Mouse (Mus musculus): ENCODE data around the gene Dennd4a. TPM values are rescaled to one million over a fixed set of nuclear protein-coding genes. Genes with fewer than 3 reads are reported as not detected.

Gene Dennd4a
- polyA plus RNA-seq, 1 experiment from 2014 or later = 5.2 TPM

- 53% methylated on average over 4 of the region's 4 CpGs for WGBS
- Histone ChIP-seq H3K27ac (ENCODE audit: low read length) (no peak overlapping the region), H3K4me3 (ENCODE audit: low read length) (no peak overlapping the region), H3K4me2 (replicated peaks; ENCODE audit: low read depth, low read length) (no peak overlapping the region), H3K27me3 (ENCODE audit: insufficient read depth, low read length) (no peaks in the 10 kb centered on the region; the same call in 1 of the 2 replicates), H3K36me3 (ENCODE audit: insufficient read depth, low read length) (no peaks in the 10 kb centered on the region), H3K4me1 (ENCODE audit: insufficient read depth, low read length) (peaks cover 6% of the 10 kb centered on the region; the same call in 1 of the 2 replicates), H3K9ac (replicated peaks; ENCODE audit: low read length) (no peak overlapping the region), H3K9me3 (ENCODE audit: low read length) (peaks cover 7% of the 10 kb centered on the region; the same call in 1 of the 2 replicates)
- no peak for ATAC-seq (ENCODE audit: low FRiP score, low TSS enrichment)
These were observed 37.2 kb upstream of the Dennd4a start for GRCm38 (mm10) chr9:64773936-64774335.

- Histone ChIP-seq H3K36me3 (ENCODE audit: insufficient read depth, low read length) (no peaks in the 10 kb centered on the region), H3K27me3 (ENCODE audit: insufficient read depth, low read length) (no peaks in the 10 kb centered on the region; the same call in 1 of the 2 replicates), H3K4me3 (ENCODE audit: low read length) (no peak overlapping the region), H3K4me2 (replicated peaks; ENCODE audit: low read depth, low read length) (no peak overlapping the region), H3K9me3 (ENCODE audit: low read length) (peaks cover 7% of the 10 kb centered on the region; the same call in 1 of the 2 replicates), H3K27ac (ENCODE audit: low read length) (no peak overlapping the region), H3K9ac (replicated peaks; ENCODE audit: low read length) (0 out of 2 replicates have a peak overlapping the region, but pooled peaks have one; percentile 6), H3K4me1 (ENCODE audit: insufficient read depth, low read length) (peaks cover 6% of the 10 kb centered on the region; the same call in 1 of the 2 replicates)
- 32% methylated on average over 5 of the region's 5 CpGs for WGBS
- ATAC-seq (ENCODE audit: low FRiP score, low TSS enrichment) = no peak
These were observed 36.7 kb upstream of the Dennd4a start for GRCm38 (mm10) chr9:64774411-64774811.

GRCm38 (mm10) chr9:64774883-64775282 lies 36.3 kb upstream of the Dennd4a start:
- peaks cover 7% of the 10 kb centered on the region; the same call in 1 of the 2 replicates for H3K9me3 ChIP-seq (ENCODE audit: low read length)
- H3K4me1 ChIP-seq (ENCODE audit: insufficient read depth, low read length) = peaks cover 6% of the 10 kb centered on the region; the same call in 1 of the 2 replicates
- H3K4me3 ChIP-seq (ENCODE audit: low read length) = no peak overlapping the region
- no peak for ATAC-seq (ENCODE audit: low FRiP score, low TSS enrichment)
- no peak overlapping the region for H3K4me2 ChIP-seq (replicated peaks; ENCODE audit: low read depth, low read length)
- H3K36me3 ChIP-seq (ENCODE audit: insufficient read depth, low read length) = no peaks in the 10 kb centered on the region
- H3K27ac ChIP-seq (ENCODE audit: low read length) = no peak overlapping the region
- WGBS = 98% methylated on average over 2 of the region's 2 CpGs
- H3K27me3 ChIP-seq (ENCODE audit: insufficient read depth, low read length) = no peaks in the 10 kb centered on the region; the same call in 1 of the 2 replicates
- H3K9ac ChIP-seq (replicated peaks; ENCODE audit: low read length) = no peak overlapping the region

GRCm38 (mm10) chr9:64775491-64775890 lies 35.6 kb upstream of the Dennd4a start:
- peaks cover 6% of the 10 kb centered on the region; the same call in 1 of the 2 replicates for H3K4me1 ChIP-seq (ENCODE audit: insufficient read depth, low read length)

GRCm38 (mm10) chr9:64777441-64777987 lies 33.6 kb upstream of the Dennd4a start:
- Histone ChIP-seq H3K27me3 (ENCODE audit: insufficient read depth, low read length) (no peaks in the 10 kb centered on the region), H3K4me3 (ENCODE audit: low read length) (no peak overlapping the region), H3K9me3 (ENCODE audit: low read length) (no peaks in the 10 kb centered on the region), H3K27ac (ENCODE audit: low read length) (no peak overlapping the region), H3K36me3 (ENCODE audit: insufficient read depth, low read length) (no peaks in the 10 kb centered on the region), H3K4me1 (ENCODE audit: insufficient read depth, low read length) (peaks cover 6% of the 10 kb centered on the region; the same call in 1 of the 2 replicates), H3K4me2 (replicated peaks; ENCODE audit: low read depth, low read length) (no peak overlapping the region), H3K9ac (replicated peaks; ENCODE audit: low read length) (no peak overlapping the region)
- WGBS = 83% methylated on average over 4 of the region's 4 CpGs
- no peak for ATAC-seq (ENCODE audit: low FRiP score, low TSS enrichment)

More at GRCm38 (mm10) chr9:64775491-64775890, 35.6 kb upstream of the Dennd4a start:
- no peak overlapping the region for H3K27ac ChIP-seq (ENCODE audit: low read length)
- ATAC-seq (ENCODE audit: low FRiP score, low TSS enrichment) = no peak
- no peaks in the 10 kb centered on the region for H3K36me3 ChIP-seq (ENCODE audit: insufficient read depth, low read length)
- H3K9me3 ChIP-seq (ENCODE audit: low read length) = peaks cover 7% of the 10 kb centered on the region; the same call in 1 of the 2 replicates
- H3K27me3 ChIP-seq (ENCODE audit: insufficient read depth, low read length) = no peaks in the 10 kb centered on the region; the same call in 1 of the 2 replicates
- H3K4me3 ChIP-seq (ENCODE audit: low read length) = no peak overlapping the region
- no peak overlapping the region for H3K9ac ChIP-seq (replicated peaks; ENCODE audit: low read length)
- H3K4me2 ChIP-seq (replicated peaks; ENCODE audit: low read depth, low read length) = no peak overlapping the region
- WGBS = 67% methylated on average over 4 of the region's 4 CpGs

GRCm38 (mm10) chr9:64778151-64778550 lies 33.0 kb upstream of the Dennd4a start:
- ATAC-seq (ENCODE audit: low FRiP score, low TSS enrichment) = no peak
- Histone ChIP-seq H3K4me3 (ENCODE audit: low read length) (no peak overlapping the region), H3K9me3 (ENCODE audit: low read length) (no peaks in the 10 kb centered on the region), H3K27me3 (ENCODE audit: insufficient read depth, low read length) (no peaks in the 10 kb centered on the region), H3K9ac (replicated peaks; ENCODE audit: low read length) (no peak overlapping the region), H3K4me1 (ENCODE audit: insufficient read depth, low read length) (peaks cover 6% of the 10 kb centered on the region; the same call in 1 of the 2 replicates), H3K27ac (ENCODE audit: low read length) (no peak overlapping the region), H3K4me2 (replicated peaks; ENCODE audit: low read depth, low read length) (no peak overlapping the region), H3K36me3 (ENCODE audit: insufficient read depth, low read length) (no peaks in the 10 kb centered on the region)
- WGBS = 86% methylated on average over 1 of the region's 1 CpGs

- no peak overlapping the region for H3K9ac ChIP-seq (replicated peaks; ENCODE audit: low read length)
- H3K9me3 ChIP-seq (ENCODE audit: low read length) = no peaks in the 10 kb centered on the region
- WGBS = 40% methylated on average over 7 of the region's 7 CpGs
- H3K27me3 ChIP-seq (ENCODE audit: insufficient read depth, low read length) = no peaks in the 10 kb centered on the region
- H3K27ac ChIP-seq (ENCODE audit: low read length) = no peak overlapping the region
- no peaks in the 10 kb centered on the region for H3K36me3 ChIP-seq (ENCODE audit: insufficient read depth, low read length)
- H3K4me1 ChIP-seq (ENCODE audit: insufficient read depth, low read length) = no peaks in the 10 kb centered on the region
- H3K4me2 ChIP-seq (replicated peaks; ENCODE audit: low read depth, low read length) = no peak overlapping the region
- H3K4me3 ChIP-seq (ENCODE audit: low read length) = no peak overlapping the region
- no peak for ATAC-seq (ENCODE audit: low FRiP score, low TSS enrichment)
These were observed 31.5 kb upstream of the Dennd4a start for GRCm38 (mm10) chr9:64779628-64780027.

GRCm38 (mm10) chr9:64783511-64783910 lies 27.6 kb upstream of the Dennd4a start:
- Histone ChIP-seq H3K36me3 (ENCODE audit: insufficient read depth, low read length) (no peaks in the 10 kb centered on the region), H3K9me3 (ENCODE audit: low read length) (no peaks in the 10 kb centered on the region), H3K4me1 (ENCODE audit: insufficient read depth, low read length) (no peaks in the 10 kb centered on the region), H3K4me2 (replicated peaks; ENCODE audit: low read depth, low read length) (no peak overlapping the region), H3K27me3 (ENCODE audit: insufficient read depth, low read length) (no peaks in the 10 kb centered on the region), H3K4me3 (ENCODE audit: low read length) (no peak overlapping the region), H3K27ac (ENCODE audit: low read length) (no peak overlapping the region), H3K9ac (replicated peaks; ENCODE audit: low read length) (no peak overlapping the region)
- WGBS = 90% methylated on average over 7 of the region's 7 CpGs
- ATAC-seq (ENCODE audit: low FRiP score, low TSS enrichment) = no peak

- no peak overlapping the region for H3K9ac ChIP-seq (replicated peaks; ENCODE audit: low read length)
- 31% methylated on average over 4 of the region's 4 CpGs for WGBS
These were observed 26.3 kb upstream of the Dennd4a start for GRCm38 (mm10) chr9:64784841-64785240.

GRCm38 (mm10) chr9:64786216-64786905 lies 24.8 kb upstream of the Dennd4a start:
- no peak overlapping the region for H3K4me3 ChIP-seq (ENCODE audit: low read length)
- no peaks in the 10 kb centered on the region for H3K27me3 ChIP-seq (ENCODE audit: insufficient read depth, low read length)
- 80% methylated on average over 9 of the region's 9 CpGs for WGBS
- H3K27ac ChIP-seq (ENCODE audit: low read length) = no peak overlapping the region
- H3K9me3 ChIP-seq (ENCODE audit: low read length) = no peaks in the 10 kb centered on the region
- no peak for ATAC-seq (ENCODE audit: low FRiP score, low TSS enrichment)
- H3K4me2 ChIP-seq (replicated peaks; ENCODE audit: low read depth, low read length) = no peak overlapping the region
- no peaks in the 10 kb centered on the region for H3K36me3 ChIP-seq (ENCODE audit: insufficient read depth, low read length)
- H3K4me1 ChIP-seq (ENCODE audit: insufficient read depth, low read length) = no peaks in the 10 kb centered on the region
- no peak overlapping the region for H3K9ac ChIP-seq (replicated peaks; ENCODE audit: low read length)

More at GRCm38 (mm10) chr9:64784841-64785240, 26.3 kb upstream of the Dennd4a start:
- no peaks in the 10 kb centered on the region for H3K27me3 ChIP-seq (ENCODE audit: insufficient read depth, low read length)
- no peaks in the 10 kb centered on the region for H3K36me3 ChIP-seq (ENCODE audit: insufficient read depth, low read length)
- H3K4me1 ChIP-seq (ENCODE audit: insufficient read depth, low read length) = no peaks in the 10 kb centered on the region
- no peak overlapping the region for H3K4me2 ChIP-seq (replicated peaks; ENCODE audit: low read depth, low read length)
- ATAC-seq (ENCODE audit: low FRiP score, low TSS enrichment) = no peak
- no peak overlapping the region for H3K27ac ChIP-seq (ENCODE audit: low read length)
- H3K4me3 ChIP-seq (ENCODE audit: low read length) = no peak overlapping the region
- H3K9me3 ChIP-seq (ENCODE audit: low read length) = no peaks in the 10 kb centered on the region

Measured in kidney, embryonic 16.5 days (tissue).